Mouse (Mus musculus) heart, embryonic 14.5 days (tissue): ENCODE results near the gene Fam129a. TPM values are rescaled to one million over a fixed set of nuclear protein-coding genes. Genes with fewer than 3 reads are reported as not detected.
"Not testable (repeated sequence)": the region's sequence is repeated elsewhere in the genome, so short reads cannot be mapped to it uniquely, and the experiment has no call there.

Source experiments
- ATAC-seq: fragments of 200-750 bp; cut with Nextera tagmentation; 2 replicates; pipeline ENCODE4 v1.8.0; 2017; ENCODE audit warnings: low read depth, moderate TSS enrichment; ENCODE audit not compliant: insufficient number of reproducible peaks, insufficient read depth, low FRiP score
- H3K27ac ChIP-seq, 2 experiments: fragments of 200-500 bp in 1 of 2; fragments of 300-500 bp in 1 of 2; sonication (generic) in 1 of 2; replicated peaks in 1 of 2; 2 replicates each; pipeline ENCODE4 v1.5.1; 2012 to 2014; ENCODE audit warnings: low read depth in 2 of 2, low read length in 2 of 2, control low read depth in 1 of 2, mild to moderate bottlenecking in 1 of 2, mixed read lengths in 1 of 2; ENCODE audit not compliant: control insufficient read depth in 1 of 2, insufficient read depth in 1 of 2
- H3K27me3 ChIP-seq: fragments of 300-500 bp; sonication (generic); 2 replicates; pipeline ENCODE4 v1.6.1; 2014; ENCODE audit warnings: mild to moderate bottlenecking, low read length, control low read depth; ENCODE audit not compliant: control insufficient read depth, insufficient read depth
- H3K36me3 ChIP-seq: fragments of 300-500 bp; sonication (generic); 2 replicates; pipeline ENCODE4 v1.6.1; 2014; ENCODE audit warnings: mild to moderate bottlenecking, control low read depth, low read length, mixed read lengths; ENCODE audit not compliant: control insufficient read depth, insufficient read depth
- H3K4me1 ChIP-seq, 2 experiments: fragments of 200-500 bp in 1 of 2; fragments of 300-500 bp in 1 of 2; sonication (generic) in 1 of 2; 2 replicates each; pipeline ENCODE4 v1.6.1; 2012 to 2014; ENCODE audit warnings: low read length in 2 of 2, control low read depth in 1 of 2, mixed read lengths in 1 of 2; ENCODE audit not compliant: control insufficient read depth in 2 of 2, insufficient read depth in 2 of 2
- H3K4me2 ChIP-seq: fragments of 300-500 bp; sonication (generic); 2 replicates; pipeline ENCODE4 v1.6.1; 2014; ENCODE audit warnings: mild to moderate bottlenecking, low read length
- H3K4me3 ChIP-seq, 2 experiments: fragments of 200-500 bp in 1 of 2; fragments of 300-500 bp in 1 of 2; sonication (generic) in 1 of 2; 2 replicates each; pipeline ENCODE4 v1.5.1; 2012 to 2014; ENCODE audit warnings: low read length in 2 of 2, mild to moderate bottlenecking in 2 of 2, control low read depth in 1 of 2, low read depth in 1 of 2, moderate library complexity in 1 of 2; ENCODE audit not compliant: control insufficient read depth in 1 of 2, insufficient read depth in 1 of 2
- H3K9ac ChIP-seq: fragments of 300-500 bp; sonication (generic); 2 replicates; pipeline ENCODE4 v1.6.1; 2014; ENCODE audit warnings: mild to moderate bottlenecking, low read length
- H3K9me3 ChIP-seq: fragments of 300-500 bp; sonication (generic); 2 replicates; pipeline ENCODE4 v1.6.1; 2016; ENCODE audit warnings: low read length, control low read depth; ENCODE audit not compliant: control insufficient read depth
- WGBS: fragments of 180-500 bp; shearing (Covaris S2); extraction: QIAGEN DNeasy Blood & Tissue Kit; methylation state at CpG from one replicate; pipeline ENCODE4 v1.1.7; 2014; 5-methylcytosine and 5-hydroxymethylcytosine counted together
- polyA plus RNA-seq: library from polyadenylated mRNA; unstranded; fragments of >200 nt; fragmentation: Nextera tagmentation; extraction: Ambion mirVana; gene quantifications from 2 replicates; pipeline ENCODE4 v1.2.1, GENCODE M21; 2014

The Fam129a gene
- polyA plus RNA-seq, 1 experiment from 2014 or later, result 5.8 TPM

- H3K36me3 ChIP-seq, result no peaks in the 10 kb centered on the region
- H3K9me3 ChIP-seq, result no peaks in the 10 kb centered on the region
- 79% methylated on average over 2 of the region's 2 CpGs for WGBS
- no peak overlapping the region for H3K9ac ChIP-seq
- H3K4me3 ChIP-seq, result no peak overlapping the region
- H3K4me2 ChIP-seq, result no peak overlapping the region
- no peak overlapping the region for H3K27ac ChIP-seq
- H3K4me1 ChIP-seq, result no peaks in the 10 kb centered on the region
- no peak for ATAC-seq
- no peaks in the 10 kb centered on the region for H3K27me3 ChIP-seq
Measured at GRCm38 (mm10) chr1:151604328-151604727, 33.3 kb downstream of the Fam129a start.

GRCm38 (mm10) chr1:151607957-151608356, 37.0 kb downstream of the Fam129a start:
- H3K4me3 ChIP-seq, H3K27me3 ChIP-seq, H3K9ac ChIP-seq, H3K4me2 ChIP-seq, H3K9me3 ChIP-seq, H3K27ac ChIP-seq, H3K4me1 ChIP-seq, H3K36me3 ChIP-seq, ATAC-seq: not testable (repeated sequence)
- 53% methylated on average over 3 of the region's 3 CpGs for WGBS

- H3K9ac ChIP-seq, result no peak overlapping the region
- no peaks in the 10 kb centered on the region for H3K4me1 ChIP-seq
- no peak overlapping the region for H3K4me2 ChIP-seq
- H3K27ac ChIP-seq, result no peak overlapping the region
- H3K36me3 ChIP-seq, result no peaks in the 10 kb centered on the region
- ATAC-seq, result no peak
- H3K27me3 ChIP-seq, result no peaks in the 10 kb centered on the region
- no peak overlapping the region for H3K4me3 ChIP-seq
- no peaks in the 10 kb centered on the region for H3K9me3 ChIP-seq
Measured at GRCm38 (mm10) chr1:151610621-151611020, 39.6 kb downstream of the Fam129a start.

GRCm38 (mm10) chr1:151614320-151614935, 43.4 kb downstream of the Fam129a start:
- H3K4me3 ChIP-seq, result no peak overlapping the region
- no peak for ATAC-seq
- H3K4me2 ChIP-seq, result no peak overlapping the region
- 58% methylated on average over 10 of the region's 10 CpGs for WGBS
- H3K27me3 ChIP-seq, result no peaks in the 10 kb centered on the region
- H3K9me3 ChIP-seq, result no peaks in the 10 kb centered on the region
- H3K36me3 ChIP-seq, result no peaks in the 10 kb centered on the region
- H3K9ac ChIP-seq, result no peak overlapping the region
- no peak overlapping the region for H3K27ac ChIP-seq
- peaks cover 4% of the 10 kb centered on the region in 2 experiments; a peak in 2 of 4 replicates for H3K4me1 ChIP-seq

GRCm38 (mm10) chr1:151615625-151616024, 44.6 kb downstream of the Fam129a start:
- no peak overlapping the region for H3K9ac ChIP-seq

GRCm38 (mm10) chr1:151616555-151617205, 45.7 kb downstream of the Fam129a start:
- Histone ChIP-seq H3K9ac (no peak overlapping the region), H3K4me1 (peaks cover 4 to 10% of the 10 kb centered on the region in 2 experiments; a peak in 3 of 4 replicates), H3K9me3 (no peaks in the 10 kb centered on the region), H3K4me3 (no peak overlapping the region), H3K4me2 (no peak overlapping the region), H3K27me3 (no peaks in the 10 kb centered on the region), H3K36me3 (no peaks in the 10 kb centered on the region), H3K27ac (no peak overlapping the region)
- 87% methylated on average over 7 of the region's 7 CpGs for WGBS
- ATAC-seq, result no peak

More at GRCm38 (mm10) chr1:151615625-151616024, 44.6 kb downstream of the Fam129a start:
- H3K9me3 ChIP-seq, result no peaks in the 10 kb centered on the region
- no peak for ATAC-seq
- no peak overlapping the region for H3K4me2 ChIP-seq
- H3K4me3 ChIP-seq, result no peak overlapping the region
- no peaks in the 10 kb centered on the region for H3K27me3 ChIP-seq
- peaks cover 4 to 10% of the 10 kb centered on the region in 2 experiments; a peak in 3 of 4 replicates for H3K4me1 ChIP-seq
- 90% methylated on average over 6 of the region's 6 CpGs for whole genome bisulfite sequencing
- no peak overlapping the region for H3K27ac ChIP-seq
- H3K36me3 ChIP-seq, result no peaks in the 10 kb centered on the region

- no peaks in the 10 kb centered on the region for H3K9me3 ChIP-seq
- 77% methylated on average over 3 of the region's 3 CpGs for WGBS
- H3K9ac ChIP-seq, result no peak overlapping the region
- H3K4me1 ChIP-seq, result peaks cover 4 to 10% of the 10 kb centered on the region in 2 experiments; a peak in 3 of 4 replicates
- ATAC-seq, result no peak
- H3K4me2 ChIP-seq, result no peak overlapping the region
- no peaks in the 10 kb centered on the region for H3K36me3 ChIP-seq
- H3K27me3 ChIP-seq, result no peaks in the 10 kb centered on the region
- no peak overlapping the region for H3K27ac ChIP-seq
- no peak overlapping the region for H3K4me3 ChIP-seq
Measured at GRCm38 (mm10) chr1:151618251-151618650, 47.3 kb downstream of the Fam129a start.
